Mouse (Mus musculus) CH12F3 (cell line): ENCODE data around the gene Susd3.

ENCODE experiments used
- in situ Hi-C: fragments of 300-500 bp; cut with MboI; formaldehyde crosslinking; loops from 2 replicates; pipeline ENCODE4 v1.14.3; 2020; ENCODE audit warnings: low sequenced_read_pairs

Gene Susd3

GRCm38 (mm10) chr13:49213531-49213932 lies 35.0 kb downstream of the Susd3 start:
- in situ Hi-C loops, result no loop called here

- in situ Hi-C loops, result no loop called here
These were observed 35.6 kb downstream of the Susd3 start for GRCm38 (mm10) chr13:49212711-49213500.

GRCm38 (mm10) chr13:49209306-49209705 lies 39.2 kb downstream of the Susd3 start:
- in situ Hi-C loops, result no loop called here

GRCm38 (mm10) chr13:49206341-49206740 lies 42.2 kb downstream of the Susd3 start:
- in situ Hi-C loops, result no loop called here

- in situ Hi-C loops, result no loop called here
These were observed 43.0 kb downstream of the Susd3 start for GRCm38 (mm10) chr13:49205381-49205998.

GRCm38 (mm10) chr13:49202556-49202955 lies 46.0 kb downstream of the Susd3 start:
- in situ Hi-C loops, result no loop called here

GRCm38 (mm10) chr13:49200688-49201087 lies 47.8 kb downstream of the Susd3 start:
- in situ Hi-C loops, result no loop called here

GRCm38 (mm10) chr13:49199891-49200290 lies 48.6 kb downstream of the Susd3 start:
- in situ Hi-C loops, result no loop called here

GRCm38 (mm10) chr13:49198734-49199133 lies 49.8 kb downstream of the Susd3 start:
- in situ Hi-C loops, result no loop called here

GRCm38 (mm10) chr13:49196766-49197165 lies 51.7 kb downstream of the Susd3 start:
- in situ Hi-C loops, result no loop called here

GRCm38 (mm10) chr13:49196211-49196610 lies 52.3 kb downstream of the Susd3 start:
- in situ Hi-C loops, result no loop called here

- in situ Hi-C loops, result no loop called here
These were observed 52.9 kb downstream of the Susd3 start for GRCm38 (mm10) chr13:49195651-49196050.

- in situ Hi-C loops, result no loop called here
These were observed 53.7 kb downstream of the Susd3 start for GRCm38 (mm10) chr13:49194811-49195210.

GRCm38 (mm10) chr13:49193650-49194049 lies 54.9 kb downstream of the Susd3 start:
- in situ Hi-C loops, result no loop called here

- in situ Hi-C loops, result no loop called here
These were observed 56.2 kb downstream of the Susd3 start for GRCm38 (mm10) chr13:49192156-49192855.

GRCm38 (mm10) chr13:49191673-49192035 lies 56.9 kb downstream of the Susd3 start:
- in situ Hi-C loops, result no loop called here

GRCm38 (mm10) chr13:49190876-49191672 lies 57.4 kb downstream of the Susd3 start:
- in situ Hi-C loops, result no loop called here

GRCm38 (mm10) chr13:49189970-49190870 lies 58.3 kb downstream of the Susd3 start:
- in situ Hi-C loops, result no loop called here

- in situ Hi-C loops, result no loop called here
These were observed 59.5 kb downstream of the Susd3 start for GRCm38 (mm10) chr13:49188966-49189360.
